Mouse (Mus musculus): ENCODE measurements at regions not wholly inside any gene's neighbourhood (a gene's known extent, or its start where the extent isn't known, plus 50 kb on each side); places are given as distances from the start of the nearest gene placed in this dataset.

DNA sequence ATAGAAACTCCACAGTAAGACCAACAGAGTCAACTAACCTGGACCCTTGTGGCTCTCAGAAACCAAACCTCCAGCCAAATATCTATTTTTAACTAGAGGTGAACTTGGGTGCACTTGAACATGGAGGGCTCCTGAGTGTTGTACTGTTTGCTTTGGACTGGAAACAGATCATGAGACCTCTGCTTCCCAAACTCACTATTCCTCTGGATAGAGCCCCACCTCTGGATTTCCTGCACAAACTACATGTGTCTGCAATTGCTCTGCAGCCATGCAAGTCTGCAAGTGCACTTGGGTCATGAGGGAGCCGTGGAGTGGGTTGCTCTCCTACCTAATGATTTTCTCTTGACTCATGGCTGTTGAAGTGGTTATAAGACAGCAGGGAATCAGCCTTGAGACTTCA lies 759.9 kb upstream of the Fam160b2 start:
- ChIA-PET CTCF (no interaction called here), POLR2A (no interaction called here)

GRCm38 (mm10) chr14:71338219-71338618 lies 738.6 kb upstream of the Fam160b2 start:
- ChIA-PET CTCF (no interaction called here), POLR2A (no interaction called here)

GRCm38 (mm10) chr14:71336906-71337305 lies 737.3 kb upstream of the Fam160b2 start:
- POLR2A ChIA-PET: no interaction called here

GRCm38 (mm10) chr14:71334022-71334421 lies 734.4 kb upstream of the Fam160b2 start:
- POLR2A ChIA-PET: no interaction called here
- CTCF ChIA-PET: no interaction called here

More at GRCm38 (mm10) chr14:71336906-71337305, 737.3 kb upstream of the Fam160b2 start:
- CTCF ChIA-PET: no interaction called here

DNA sequence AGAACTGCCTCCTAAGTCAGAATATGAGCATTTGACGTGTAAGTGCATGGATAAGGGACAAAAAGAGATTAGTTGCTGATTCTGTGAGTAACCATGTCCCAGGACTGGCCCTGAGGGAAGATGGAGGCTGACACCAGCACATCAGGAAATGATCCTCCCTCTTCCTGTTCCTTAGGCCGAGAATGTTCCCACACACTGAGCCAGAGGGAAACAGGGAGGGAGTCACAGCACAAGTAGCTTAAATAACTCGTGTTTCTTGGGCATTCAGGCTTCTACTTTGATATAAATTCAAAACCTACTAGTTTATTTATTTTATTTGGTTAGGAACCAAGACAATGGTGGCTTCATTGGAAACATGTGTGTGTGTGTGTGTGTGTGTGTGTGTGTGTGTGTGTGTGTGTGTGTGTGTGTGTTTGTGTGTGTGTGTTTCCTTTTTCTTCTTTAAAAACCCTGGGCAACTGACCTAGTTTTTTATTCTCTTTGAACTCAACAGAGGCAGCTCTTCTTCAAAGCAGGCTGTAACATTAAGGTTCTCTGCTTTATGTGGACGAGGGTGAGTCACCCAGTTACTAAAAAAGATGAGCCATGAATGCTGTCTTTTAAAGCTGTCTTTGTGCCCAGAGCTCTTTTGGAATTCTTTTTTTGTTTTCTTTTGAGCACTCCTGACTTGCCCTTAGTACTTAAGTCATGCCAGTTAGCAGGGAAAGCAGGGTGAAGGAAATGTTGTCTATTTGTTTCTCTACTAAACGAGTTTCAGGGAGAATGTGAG lies 730.4 kb upstream of the Fam160b2 start:
- CTCF ChIA-PET: no interaction called here
- POLR2A ChIA-PET: no interaction called here

DNA sequence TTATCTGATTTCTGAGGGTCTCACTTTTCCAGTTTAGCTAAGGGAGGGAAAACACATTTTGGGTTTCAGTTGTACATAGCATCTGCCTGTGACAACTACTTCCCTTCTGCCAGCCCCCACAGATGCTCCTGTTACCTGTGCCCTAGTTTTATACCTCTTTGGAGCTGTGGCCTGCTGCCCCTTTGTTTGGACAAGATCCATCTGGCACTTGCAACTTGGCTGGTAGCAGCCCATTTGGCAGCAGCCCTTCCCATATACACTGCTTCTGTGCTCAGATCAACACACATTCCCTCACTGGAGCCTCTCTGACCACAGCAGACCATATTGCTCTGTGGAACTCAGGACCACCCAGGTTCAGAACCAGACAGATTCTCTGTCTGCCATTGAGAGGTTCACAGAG lies 728.0 kb upstream of the Fam160b2 start:
- CTCF ChIA-PET: no interaction called here

GRCm38 (mm10) chr14:71326521-71327105 lies 727.0 kb upstream of the Fam160b2 start:
- POLR2A ChIA-PET: no interaction called here

More for the DNA sequence above, 728.0 kb upstream of the Fam160b2 start:
- POLR2A ChIA-PET: no interaction called here

GRCm38 (mm10) chr14:71315228-71315627 lies 715.6 kb upstream of the Fam160b2 start:
- CTCF ChIA-PET: no interaction called here

More at GRCm38 (mm10) chr14:71326521-71327105, 727.0 kb upstream of the Fam160b2 start:
- CTCF ChIA-PET: interaction anchor here in 1 of 4 experiments (0.6 kb wide), 1 partner anchor 520 kb away, joined by 6 read pairs; no protein-coding TSS in a partner anchor

GRCm38 (mm10) chr14:71299755-71300154 lies 700.1 kb upstream of the Fam160b2 start:
- ChIA-PET POLR2A (interaction anchor here in 1 of 4 experiments (0.6 kb wide), 1 partner anchor 406 kb away, joined by 3 read pairs; no protein-coding TSS in a partner anchor), CTCF (interaction anchor here in 1 of 4 experiments (0.6 kb wide), 1 partner anchor 198 kb away, joined by 3 read pairs; no protein-coding TSS in a partner anchor)

More at GRCm38 (mm10) chr14:71315228-71315627, 715.6 kb upstream of the Fam160b2 start:
- POLR2A ChIA-PET: no interaction called here

DNA sequence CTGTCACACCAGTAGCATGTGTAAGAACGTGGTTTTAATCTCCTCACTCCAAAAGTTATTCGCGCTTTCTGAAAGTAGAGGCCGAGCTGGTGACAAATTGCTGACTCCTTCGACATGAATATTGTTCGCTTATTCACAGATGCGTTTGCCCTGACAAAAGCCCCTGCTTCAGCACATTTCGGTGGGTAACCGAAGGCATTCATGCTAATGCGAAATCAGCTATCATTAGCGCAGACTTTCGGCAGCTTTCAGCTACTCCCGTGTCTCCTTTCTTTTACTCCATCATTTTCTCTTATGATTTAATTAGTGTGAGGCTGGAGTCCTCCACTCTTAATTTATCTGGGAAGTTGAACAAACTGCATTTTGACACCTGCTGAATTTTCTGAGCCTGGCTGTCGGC lies 681.9 kb upstream of the Fam160b2 start:
- ChIA-PET POLR2A (no interaction called here), CTCF (no interaction called here)

DNA sequence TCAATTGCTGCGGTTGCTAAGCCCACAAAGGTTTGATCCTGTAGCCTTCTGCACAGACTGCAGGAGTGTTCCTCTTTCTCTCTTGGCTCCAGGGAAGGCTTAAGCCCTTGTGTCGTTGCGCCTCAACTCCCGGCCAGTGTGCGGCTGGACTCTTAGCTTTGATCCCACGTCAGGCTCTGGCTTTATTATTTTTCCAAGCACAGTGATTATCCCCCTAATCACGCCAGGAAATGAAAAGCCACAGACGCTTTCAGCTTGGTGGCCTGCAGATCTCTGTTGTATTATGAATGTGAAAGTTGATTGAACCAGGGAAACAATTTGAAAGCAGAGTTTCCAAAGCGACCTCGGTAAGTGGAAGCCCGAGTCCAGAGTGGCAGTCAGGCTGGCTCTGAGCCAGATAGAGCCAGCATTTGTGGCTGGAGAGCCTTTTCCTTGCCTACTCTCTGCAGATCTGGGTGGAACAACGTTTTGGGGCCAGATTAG lies 676.7 kb upstream of the Fam160b2 start:
- POLR2A ChIA-PET: no interaction called here
- CTCF ChIA-PET: no interaction called here

GRCm38 (mm10) chr14:71272470-71272869 lies 672.8 kb upstream of the Fam160b2 start:
- CTCF ChIA-PET: no interaction called here
- POLR2A ChIA-PET: no interaction called here

- ChIA-PET POLR2A (interaction anchor here in 1 of 4 experiments (0.9 kb wide), 1 partner anchor 10 kb away, joined by 3 read pairs; no protein-coding TSS in a partner anchor), CTCF (no interaction called here)
Observed at GRCm38 (mm10) chr14:71257650-71258049, 658.0 kb upstream of the Fam160b2 start.

DNA sequence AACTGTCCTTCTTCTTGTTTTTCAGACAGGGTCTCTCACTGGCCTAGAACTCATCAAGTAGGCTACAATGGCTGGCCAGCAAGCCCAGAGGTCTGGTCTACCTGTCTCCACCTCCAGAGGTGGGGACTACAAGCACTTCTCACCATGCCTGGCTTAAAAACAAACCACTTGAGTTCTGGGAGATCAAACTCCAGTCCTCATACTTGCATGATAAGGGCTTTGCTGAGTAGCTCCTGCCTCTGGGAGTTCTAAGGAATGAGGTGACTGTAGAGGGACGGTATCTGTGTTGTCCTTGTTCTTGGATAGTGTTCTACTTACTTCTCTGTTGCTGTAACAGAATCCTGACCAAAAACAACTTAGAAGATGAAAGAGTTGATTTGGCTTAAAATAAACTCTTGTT lies 654.6 kb upstream of the Fam160b2 start:
- POLR2A ChIA-PET: no interaction called here
- CTCF ChIA-PET: no interaction called here

DNA sequence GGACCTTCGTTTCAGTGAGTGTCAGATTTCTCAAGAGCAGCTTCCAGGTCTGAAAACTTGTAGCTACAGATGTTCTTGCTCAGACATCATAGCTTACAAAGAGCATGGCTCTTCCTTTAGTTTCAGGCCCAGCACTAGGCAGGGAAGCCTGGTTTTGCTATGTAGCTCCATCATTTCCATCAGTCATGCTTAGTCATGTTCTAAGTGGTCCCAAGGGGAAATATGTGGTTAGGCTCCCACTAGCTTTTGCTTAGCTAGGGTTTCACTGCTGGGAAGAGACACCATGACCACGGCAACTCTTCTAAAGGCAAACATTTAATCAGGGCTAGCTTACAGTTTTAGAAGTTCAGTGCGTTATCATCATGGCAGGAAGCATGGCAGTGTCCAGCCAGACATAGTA lies 652.5 kb upstream of the Fam160b2 start:
- ChIA-PET POLR2A (no interaction called here), CTCF (no interaction called here)

GRCm38 (mm10) chr14:71251116-71251515 lies 651.5 kb upstream of the Fam160b2 start:
- CTCF ChIA-PET: interaction anchor here in 1 of 4 experiments (0.6 kb wide), 1 partner anchor 357 kb away, joined by 3 read pairs; no protein-coding TSS in a partner anchor
- POLR2A ChIA-PET: interaction anchor here in 1 of 4 experiments (0.6 to 0.7 kb wide), 3 partner anchors 108 to 1146 kb away, joined by 3 to 5 read pairs (median 3); no protein-coding TSS in a partner anchor

DNA sequence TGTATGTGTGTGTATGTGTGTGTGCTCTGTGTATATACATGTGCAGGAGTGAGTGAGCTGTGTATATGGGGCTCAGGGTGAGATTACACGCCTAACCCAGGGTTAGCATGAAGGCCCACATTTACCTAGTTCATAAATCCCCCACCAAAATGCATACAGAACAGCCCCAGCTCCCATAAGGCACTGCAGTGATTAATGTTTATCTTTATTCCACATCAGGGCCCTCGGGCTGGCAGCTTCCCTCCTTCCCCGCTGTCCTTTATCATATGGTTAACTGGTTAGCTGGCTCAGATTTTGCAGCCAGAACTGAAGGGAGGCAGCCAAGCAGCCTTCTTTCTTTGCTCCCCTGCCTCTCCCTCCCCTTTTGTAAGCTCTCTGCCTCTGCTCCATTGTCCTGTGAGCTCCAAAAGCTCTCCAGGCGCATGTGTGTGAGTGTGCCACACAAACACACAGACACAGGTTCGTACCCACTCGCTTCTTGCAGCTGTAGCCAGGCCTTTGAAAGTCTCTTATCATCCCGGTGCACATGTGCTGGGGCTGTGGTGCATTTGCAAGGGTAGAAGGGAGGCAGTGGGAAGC lies 649.8 kb upstream of the Fam160b2 start:
- POLR2A ChIA-PET: no interaction called here
- CTCF ChIA-PET: no interaction called here

DNA sequence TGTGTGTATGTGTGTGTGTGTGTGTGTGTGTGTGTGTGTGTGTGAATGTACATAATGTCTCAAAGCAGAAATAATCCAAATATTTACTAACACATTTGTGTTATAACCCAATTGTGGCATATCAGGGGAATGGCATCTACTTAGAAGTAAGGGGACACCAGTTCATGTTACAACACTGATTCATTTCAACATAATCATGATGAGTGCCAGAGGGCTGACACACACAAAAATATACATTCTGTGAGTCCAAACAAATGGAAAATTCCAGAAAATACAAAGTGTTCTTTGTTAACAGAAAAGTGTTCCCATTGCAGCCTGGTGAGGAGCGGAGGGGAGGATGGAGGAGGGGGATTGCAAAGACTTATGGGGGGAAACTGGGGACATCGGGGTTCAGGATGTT lies 648.9 kb upstream of the Fam160b2 start:
- POLR2A ChIA-PET: interaction anchor here in 1 of 4 experiments (0.7 kb wide), 1 partner anchor 327 kb away, joined by 3 read pairs; no protein-coding TSS in a partner anchor
- CTCF ChIA-PET: no interaction called here

- CTCF ChIA-PET: interaction anchor here in 1 of 4 experiments (0.6 kb wide), 1 partner anchor 11 kb away, joined by 3 read pairs; no protein-coding TSS in a partner anchor
Observed at GRCm38 (mm10) chr14:71241655-71242390, 642.2 kb upstream of the Fam160b2 start.

DNA sequence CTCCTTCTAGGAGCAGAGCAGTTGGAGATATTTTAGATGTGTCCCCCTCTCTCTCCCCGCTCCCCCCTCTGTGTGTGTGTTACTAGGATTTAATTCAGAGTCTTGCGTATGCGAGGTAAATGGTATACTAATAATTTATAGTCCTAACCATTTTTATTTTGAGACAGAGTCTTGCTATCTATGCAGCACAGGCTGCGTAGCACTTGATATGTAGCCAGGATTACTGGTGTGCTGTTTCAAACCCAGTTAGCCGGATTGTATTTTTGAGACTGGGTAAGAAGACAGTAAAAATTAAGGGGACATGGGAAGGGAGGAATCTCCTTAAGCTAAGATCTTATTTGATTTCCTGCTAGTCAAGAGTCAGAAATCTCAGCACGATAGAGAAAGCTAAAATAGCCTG lies 636.6 kb upstream of the Fam160b2 start:
- POLR2A ChIA-PET: no interaction called here
- CTCF ChIA-PET: no interaction called here

More at GRCm38 (mm10) chr14:71241655-71242390, 642.2 kb upstream of the Fam160b2 start:
- POLR2A ChIA-PET: interaction anchor here in 1 of 4 experiments (0.6 kb wide), 1 partner anchor 26 kb away, joined by 3 read pairs; no protein-coding TSS in a partner anchor

Data from embryonic stem cell, embryonic (primary cell).